Mouse (Mus musculus) skeletal muscle tissue, adult 2 months (tissue): ENCODE measurements at regions not wholly inside any gene's neighbourhood (a gene's known extent, or its start where the extent isn't known, plus 50 kb on each side); places are given as distances from the start of the nearest gene placed in this dataset.

ENCODE experiments used
- DNase-seq: peaks from one replicate; pipeline ENCODE4 v3.0.0-alpha.2; 2012; ENCODE audit warnings: low read depth, low spot score

DNA sequence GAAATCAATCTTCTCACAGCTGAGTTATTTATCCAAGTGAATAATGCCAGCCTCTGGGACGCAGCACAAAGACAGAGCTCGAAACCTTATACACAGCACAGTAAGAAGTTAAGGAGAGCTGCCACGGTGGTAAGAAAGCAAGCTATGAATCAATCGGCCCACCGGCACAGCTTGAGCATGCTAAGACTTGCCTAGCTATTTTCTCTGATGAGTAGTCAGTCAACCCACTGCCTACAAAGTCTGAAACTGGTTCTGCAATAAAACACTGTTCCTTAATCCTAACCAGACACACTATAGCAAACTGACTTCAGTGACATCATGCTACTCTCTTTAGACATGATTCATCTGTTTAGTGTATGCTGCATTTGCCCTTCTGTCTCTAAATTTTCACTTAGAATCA lies 268.7 kb downstream of the 1190002N15Rik start:
- DNase-seq = no peak

- no peak for DNase-seq
Measured at GRCm38 (mm10) chr9:94267243-94267642, 270.6 kb downstream of the 1190002N15Rik start.

- no peak for DNase-seq
Measured at GRCm38 (mm10) chr9:94239479-94240241, 298.2 kb downstream of the 1190002N15Rik start.

GRCm38 (mm10) chr9:94238565-94238964 lies 299.3 kb downstream of the 1190002N15Rik start:
- DNase-seq = no peak

- no peak for DNase-seq
Measured at GRCm38 (mm10) chr9:94229537-94229936, 308.3 kb downstream of the 1190002N15Rik start.

DNA sequence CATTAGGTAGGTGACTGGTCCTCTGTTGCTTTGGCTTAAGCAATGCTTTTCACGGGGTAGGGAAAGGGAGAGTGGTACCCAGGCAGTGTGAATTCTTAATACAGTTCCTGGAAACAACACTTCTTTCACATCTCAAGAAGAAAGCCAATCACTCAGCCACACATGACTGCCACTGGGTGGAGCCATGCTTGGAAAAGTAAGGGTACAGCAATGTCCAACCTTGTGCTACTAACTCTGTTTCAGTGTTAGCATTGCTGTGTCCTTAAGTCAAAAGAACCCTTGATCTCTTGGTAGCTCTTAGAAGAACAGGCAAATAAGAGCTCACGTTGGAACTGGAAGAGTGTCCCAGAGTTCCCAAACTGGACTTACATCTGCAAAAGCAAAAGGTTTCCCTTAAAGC lies 318.8 kb downstream of the 1190002N15Rik start:
- DNase-seq = no peak

GRCm38 (mm10) chr9:94216414-94217279 lies 321.2 kb downstream of the 1190002N15Rik start:
- no peak for DNase-seq

GRCm38 (mm10) chr9:94210467-94211249 lies 327.2 kb downstream of the 1190002N15Rik start:
- no peak for DNase-seq

GRCm38 (mm10) chr9:94208987-94209386 lies 328.9 kb downstream of the 1190002N15Rik start:
- no peak for DNase-seq

GRCm38 (mm10) chr9:94200892-94201291 lies 337.0 kb downstream of the 1190002N15Rik start:
- DNase-seq = no peak

- no peak for DNase-seq
Measured at GRCm38 (mm10) chr9:94199864-94200263, 338.0 kb downstream of the 1190002N15Rik start.

- DNase-seq = no peak
Measured at GRCm38 (mm10) chr9:94191083-94191482, 346.8 kb downstream of the 1190002N15Rik start.

DNA sequence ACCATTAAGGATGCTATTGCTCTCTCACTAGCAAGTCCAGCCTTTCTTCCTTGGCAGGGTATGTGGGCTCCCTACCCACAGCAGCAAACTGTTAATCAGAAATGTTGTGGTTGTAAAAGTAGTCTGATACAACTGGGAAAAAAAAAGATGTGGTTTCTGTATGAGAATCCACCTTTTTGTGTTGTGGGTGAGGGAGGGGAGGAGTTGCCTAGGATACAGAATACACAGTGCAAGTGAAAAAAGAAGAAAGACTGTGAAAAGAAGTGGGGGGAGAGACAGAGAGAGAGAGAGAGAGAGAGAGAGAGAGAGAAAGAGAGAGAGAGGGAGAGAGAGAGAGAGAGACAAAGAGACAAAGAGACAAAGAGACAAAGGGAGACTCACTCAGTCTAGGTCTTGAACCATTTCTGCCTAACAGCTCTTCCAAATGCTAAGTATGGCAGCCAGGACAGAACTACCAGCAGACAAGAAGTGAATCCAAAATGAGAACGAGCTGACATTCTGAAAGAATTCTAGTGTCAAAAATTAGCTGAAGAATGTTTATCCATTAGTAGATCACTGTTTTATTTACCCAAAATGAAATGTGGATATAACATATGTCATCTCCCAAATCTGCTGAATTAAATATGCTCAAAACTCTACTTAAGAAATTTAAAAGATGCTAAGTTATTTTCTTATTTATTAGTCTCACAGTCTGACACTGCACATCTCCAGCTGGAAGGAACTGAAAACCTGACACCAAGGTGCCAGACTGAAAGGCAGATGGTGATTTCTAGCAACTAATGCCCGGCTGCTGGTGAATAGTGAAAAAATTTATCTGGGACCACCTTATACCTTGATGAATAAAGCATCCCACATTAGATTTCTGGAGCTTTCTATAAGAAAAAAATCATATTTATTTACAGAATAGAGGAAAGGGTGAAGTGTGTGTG lies 347.7 kb downstream of the 1190002N15Rik start:
- no peak for DNase-seq

- DNase-seq = no peak
Measured at GRCm38 (mm10) chr9:94188124-94188523, 349.8 kb downstream of the 1190002N15Rik start.

GRCm38 (mm10) chr9:94169905-94170612 lies 367.8 kb downstream of the 1190002N15Rik start:
- DNase-seq = no peak

- no peak for DNase-seq
Measured at GRCm38 (mm10) chr9:94163671-94164070, 374.2 kb downstream of the 1190002N15Rik start.

- no peak for DNase-seq
Measured at GRCm38 (mm10) chr9:94155581-94155980, 382.3 kb downstream of the 1190002N15Rik start.

DNA sequence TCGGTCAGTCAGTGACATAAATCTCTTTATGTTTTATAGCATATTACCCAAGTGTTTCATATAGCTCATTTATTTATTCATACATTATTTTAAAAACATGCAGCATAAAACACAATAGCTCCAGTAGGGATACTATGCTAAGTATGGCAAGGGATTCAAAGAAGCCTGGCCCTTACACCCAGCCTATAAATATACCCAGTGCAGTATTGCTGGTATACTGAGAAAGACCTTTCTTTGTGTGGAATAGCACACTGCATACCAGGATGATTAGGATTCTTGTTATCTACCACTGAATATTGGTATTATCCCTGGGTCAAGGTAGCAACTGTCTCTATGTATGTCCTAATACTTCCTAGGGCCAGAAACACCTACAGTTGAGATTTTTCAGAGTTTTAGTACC lies 389.4 kb downstream of the 1190002N15Rik start:
- no peak for DNase-seq

DNA sequence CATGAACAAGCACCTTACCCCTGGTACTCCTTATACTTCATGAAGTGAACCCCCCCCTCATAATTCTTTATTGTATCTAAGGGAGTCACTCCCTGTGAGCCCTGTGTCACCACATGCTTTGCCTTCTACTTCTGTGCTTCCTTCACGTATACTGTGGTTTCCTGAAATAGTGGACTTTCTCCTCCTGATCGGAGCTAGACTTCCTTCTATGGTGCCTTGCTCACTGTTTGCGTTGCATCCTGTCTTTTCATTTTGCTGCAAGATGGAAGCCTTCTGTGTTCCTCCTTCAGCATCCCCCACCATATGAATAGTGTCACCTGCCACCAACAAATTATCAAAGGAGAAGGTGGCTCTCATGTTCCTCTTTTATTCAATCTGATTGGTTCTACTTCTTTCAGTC lies 391.1 kb downstream of the 1190002N15Rik start:
- no peak for DNase-seq

DNA sequence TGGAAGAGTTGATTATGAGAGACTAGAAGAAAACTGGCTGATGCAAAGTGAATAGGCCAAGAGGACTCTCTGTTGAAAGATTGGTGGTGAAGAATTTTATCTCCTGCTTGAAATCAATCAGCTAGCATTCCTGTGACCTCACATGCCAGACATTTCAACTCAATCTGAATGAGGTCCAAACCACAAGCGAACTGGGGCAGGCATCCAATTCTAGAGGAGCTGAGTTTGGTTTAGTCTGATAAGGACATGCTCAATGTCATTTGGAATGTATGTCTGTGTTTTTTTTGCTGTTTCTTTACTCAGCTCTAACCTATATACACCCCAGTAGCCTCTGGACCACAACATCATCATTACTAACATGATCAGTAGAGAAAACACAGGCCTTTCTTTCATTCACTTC lies 401.4 kb downstream of the 1190002N15Rik start:
- DNase-seq = no peak
